Mouse (Mus musculus) stomach, embryonic 16.5 days (tissue): Measurements from ENCODE around the gene Pdf. TPM values are rescaled to one million over a fixed set of nuclear protein-coding genes. Genes with fewer than 3 reads are reported as not detected.

Experiments used
- ATAC-seq: fragments of 200-750 bp; cut with Nextera tagmentation; 2 replicates; pipeline ENCODE4 v1.8.0; 2017; ENCODE audit warnings: moderate number of reproducible peaks, moderate TSS enrichment; ENCODE audit not compliant: insufficient read depth, low FRiP score
- H3K27ac ChIP-seq: fragments of 300-500 bp; sonication (generic); 2 replicates; pipeline ENCODE4 v1.5.1; 2014; ENCODE audit warnings: low read length
- H3K27me3 ChIP-seq: fragments of 300-500 bp; sonication (generic); 2 replicates; pipeline ENCODE4 v1.6.1; 2014; ENCODE audit warnings: low read length, control low read depth, mixed read lengths; ENCODE audit not compliant: control insufficient read depth, insufficient read depth
- H3K36me3 ChIP-seq: fragments of 300-500 bp; sonication (generic); 2 replicates; pipeline ENCODE4 v1.6.1; 2014; ENCODE audit warnings: low read length; ENCODE audit not compliant: control insufficient read depth, insufficient read depth
- H3K4me1 ChIP-seq: fragments of 300-500 bp; sonication (generic); 2 replicates; pipeline ENCODE4 v1.6.1; 2014; ENCODE audit warnings: low read length, control low read depth, mixed read lengths; ENCODE audit not compliant: control insufficient read depth, insufficient read depth
- H3K4me2 ChIP-seq: fragments of 300-500 bp; sonication (generic); 2 replicates; pipeline ENCODE4 v1.6.1; 2014; ENCODE audit warnings: low read depth, low read length, mixed read lengths
- H3K4me3 ChIP-seq: fragments of 300-500 bp; sonication (generic); replicated peaks from 2 replicates; pipeline ENCODE4 v1.5.1; 2014; ENCODE audit warnings: mild to moderate bottlenecking, low read length
- H3K9ac ChIP-seq: fragments of 300-500 bp; sonication (generic); 2 replicates; pipeline ENCODE4 v1.6.1; 2014; ENCODE audit warnings: low read length
- H3K9me3 ChIP-seq: fragments of 300-500 bp; sonication (generic); replicated peaks from 2 replicates; pipeline ENCODE4 v1.6.1; 2016; ENCODE audit warnings: low read length, control low read depth; ENCODE audit not compliant: control insufficient read depth
- WGBS: fragments of 180-500 bp; shearing (Covaris S2); extraction: QIAGEN DNeasy Blood & Tissue Kit; methylation state at CpG from one replicate; pipeline ENCODE4 v1.1.7; 2014; 5-methylcytosine and 5-hydroxymethylcytosine counted together
- polyA plus RNA-seq: library from polyadenylated mRNA; unstranded; fragments of >200 nt; fragmentation: Nextera tagmentation; extraction: Ambion mirVana; gene quantifications from 2 replicates; pipeline ENCODE4 v1.2.1, GENCODE M21; 2015

The Pdf gene
- polyA plus RNA-seq, 1 experiment from 2014 or later, result 35.7 TPM

DNA sequence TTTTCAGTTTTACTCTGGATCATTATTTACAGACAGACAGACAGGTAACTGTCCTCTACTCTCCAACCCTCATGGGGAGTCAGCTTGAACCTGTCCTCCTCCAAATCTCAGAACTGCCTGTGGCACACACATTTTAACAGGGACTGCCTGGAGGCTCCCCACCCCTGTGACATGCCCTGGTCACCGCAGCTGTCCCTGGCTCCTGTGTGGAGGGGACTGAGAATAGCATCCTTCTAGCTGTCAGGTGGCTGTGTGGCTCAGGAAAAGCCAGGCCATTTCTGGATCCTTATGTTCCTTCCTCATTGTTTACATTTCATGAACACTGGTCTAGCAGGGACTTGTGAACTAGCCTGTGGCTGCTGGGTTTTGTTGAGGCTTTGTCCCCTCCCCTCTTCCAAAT lies 25.7 kb upstream of the Pdf start:
- Histone ChIP-seq H3K36me3 (peaks cover 22% of the 10 kb centered on the region; the same call in 1 of the 2 replicates), H3K27ac (no peak overlapping the region), H3K4me2 (no peak overlapping the region), H3K4me1 (no peaks in the 10 kb centered on the region), H3K9ac (no peak overlapping the region), H3K4me3 (no peak overlapping the region), H3K27me3 (no peaks in the 10 kb centered on the region), H3K9me3 (no peaks in the 10 kb centered on the region)
- WGBS, result 85% methylated on average over 1 of the region's 1 CpGs
- ATAC-seq, result no peak

DNA sequence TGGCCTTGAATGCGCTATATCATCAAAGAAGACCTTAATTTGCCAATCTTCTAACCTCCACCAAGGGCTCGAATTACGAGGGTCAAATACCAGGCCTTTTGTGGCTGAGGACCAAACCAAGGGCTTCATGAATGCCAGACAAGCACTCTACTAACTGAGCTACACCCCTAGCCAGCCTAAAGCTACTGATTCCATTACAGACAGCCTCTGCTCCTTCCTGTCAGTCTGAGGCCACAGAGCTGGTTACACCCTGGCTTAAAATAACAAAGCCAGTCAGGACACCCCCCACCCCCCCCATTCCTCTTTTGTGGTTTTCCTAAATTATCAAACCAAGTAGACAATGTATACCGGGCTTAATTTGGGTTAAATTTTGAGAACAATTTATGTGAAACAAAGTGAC lies 25.3 kb upstream of the Pdf start:
- Histone ChIP-seq H3K36me3 (peaks cover 22% of the 10 kb centered on the region; the same call in 1 of the 2 replicates), H3K27ac (no peak overlapping the region), H3K27me3 (no peaks in the 10 kb centered on the region), H3K9me3 (no peaks in the 10 kb centered on the region), H3K4me1 (no peaks in the 10 kb centered on the region), H3K4me3 (no peak overlapping the region), H3K4me2 (no peak overlapping the region), H3K9ac (no peak overlapping the region)
- no peak for ATAC-seq
- WGBS, result 80% methylated on average over 4 of the region's 4 CpGs

DNA sequence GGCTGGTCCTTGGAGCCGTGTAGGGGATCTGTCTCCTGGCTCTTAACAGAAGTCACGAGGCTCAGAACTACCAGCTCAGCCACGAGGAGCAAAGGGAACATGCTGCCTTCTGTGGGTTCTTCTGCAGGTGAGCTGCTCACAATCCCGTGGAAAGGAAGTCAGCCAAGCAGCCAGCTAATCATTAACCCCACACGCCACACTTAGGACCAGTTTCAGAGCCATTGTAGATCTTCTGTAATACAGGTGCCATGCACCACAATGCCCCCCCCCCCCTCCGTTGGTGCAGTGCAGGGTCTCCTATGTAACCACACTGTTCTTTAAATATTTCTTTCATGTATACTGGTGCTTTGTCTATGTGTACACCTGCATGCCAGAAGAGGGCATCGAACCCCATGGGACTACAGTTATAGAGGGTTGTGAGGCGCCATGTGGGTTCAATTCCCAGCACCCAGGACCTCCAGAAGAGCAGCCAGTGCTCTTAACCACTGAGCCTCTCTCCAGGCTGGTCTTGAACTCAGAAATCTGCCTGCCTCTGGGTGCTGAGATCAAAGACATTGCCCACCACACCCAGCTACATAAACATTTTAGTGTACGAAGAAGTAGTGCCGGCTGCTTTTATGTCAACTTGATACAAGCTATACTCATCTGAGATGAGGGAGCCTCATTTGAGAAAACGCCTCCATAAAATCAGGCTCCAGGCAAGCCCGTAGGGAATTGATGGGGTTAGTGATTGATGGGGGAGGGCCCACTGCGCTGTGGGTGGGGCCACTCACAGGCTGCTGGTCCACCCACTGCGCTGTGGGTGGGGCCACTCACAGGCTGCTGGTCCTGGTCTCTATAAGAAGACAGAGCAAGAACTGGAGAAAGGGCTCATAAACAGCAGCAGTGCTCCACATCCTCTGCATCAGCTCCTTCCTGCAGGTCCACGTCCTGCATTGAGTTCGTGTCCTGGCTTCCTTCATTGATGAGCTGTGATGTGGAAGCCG lies 17.4 kb upstream of the Pdf start, which contains the start of gene Tmed6:
Tmed6 (minus strand) TSS at position 134 of the 986 bp plus-strand sequence.
- H3K4me2 ChIP-seq, result no peak within 1 kb of the TSS
- no peak within 1 kb of the TSS for H3K9ac ChIP-seq
- H3K27me3 ChIP-seq, result no peaks in the 10 kb centered on the region
- peak; percentile 74; the same call in 1 of the 2 replicates for ATAC-seq
- WGBS, result 41% methylated on average over 17 of the region's 17 CpGs
- H3K36me3 ChIP-seq, result 0 out of 2 replicates have a peak, but pooled peaks cover 2% of the 10 kb centered on the region
- no peak within 1 kb of the TSS for H3K4me3 ChIP-seq
- no peaks in the 10 kb centered on the region for H3K9me3 ChIP-seq
- no peak within 1 kb of the TSS for H3K27ac ChIP-seq
- no peaks in the 10 kb centered on the region for H3K4me1 ChIP-seq

DNA sequence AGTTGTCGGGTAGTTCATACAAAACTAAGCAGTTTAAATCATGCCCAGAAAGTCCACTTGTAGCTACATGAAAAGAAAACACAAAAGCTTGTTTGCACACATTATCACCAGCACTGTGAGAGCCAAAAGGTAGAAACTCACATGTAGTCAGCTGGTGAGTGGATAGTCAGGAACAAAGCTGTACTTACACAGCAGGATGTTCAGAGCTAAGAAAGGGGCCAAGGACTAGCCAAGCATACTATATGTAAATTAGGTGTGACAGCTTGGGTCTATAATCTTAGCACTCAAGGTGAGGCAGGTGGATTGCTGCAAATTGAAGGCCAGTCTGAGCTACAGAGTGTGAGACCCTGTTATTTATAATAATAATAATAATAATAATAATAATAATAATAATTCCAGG lies 14.2 kb upstream of the Pdf start:
- Histone ChIP-seq H3K4me1 (peaks cover 4% of the 10 kb centered on the region), H3K4me2 (no peak overlapping the region), H3K4me3 (no peak overlapping the region), H3K9ac (no peak overlapping the region), H3K27ac (no peak overlapping the region), H3K27me3 (no peaks in the 10 kb centered on the region), H3K36me3 (peaks cover 5% of the 10 kb centered on the region; the same call in 1 of the 2 replicates), H3K9me3 (no peaks in the 10 kb centered on the region)
- WGBS, result 73% methylated on average over 1 of the region's 1 CpGs
- peak; percentile 53; the same call in 1 of the 2 replicates for ATAC-seq

DNA sequence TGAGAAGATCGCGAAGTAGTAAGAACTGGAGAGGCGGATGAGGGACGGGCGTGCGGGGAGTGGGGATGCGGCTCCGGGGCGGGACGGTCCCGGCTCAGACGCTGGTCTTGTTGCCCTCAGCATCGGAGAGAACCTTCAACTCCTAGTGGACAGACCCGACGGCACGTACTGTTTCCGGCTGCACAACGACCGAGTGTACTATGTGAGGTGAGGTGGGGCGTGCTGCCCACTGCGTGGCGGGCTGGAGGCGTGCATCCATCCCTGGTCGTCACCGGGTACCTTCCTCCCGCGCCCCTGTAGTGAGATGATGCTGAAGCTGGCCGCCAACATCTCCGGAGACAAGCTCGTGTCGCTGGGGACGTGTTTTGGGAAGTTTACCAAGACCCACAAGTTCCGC lies 8.6 kb upstream of the Pdf start:
- peak overlapping the region; percentile 84 for H3K9ac ChIP-seq
- peak overlapping the region; percentile 1; the same call in 1 of the 2 replicates for H3K27ac ChIP-seq
- no peaks in the 10 kb centered on the region for H3K9me3 ChIP-seq
- H3K4me1 ChIP-seq, result peaks cover 20% of the 10 kb centered on the region
- WGBS, result under 1% methylated on average over 33 of the region's 33 CpGs
- peak; percentile 73 for ATAC-seq
- H3K27me3 ChIP-seq, result no peaks in the 10 kb centered on the region
- H3K4me3 ChIP-seq, result peak overlapping the region; percentile 59
- peak overlapping the region; percentile 86 for H3K4me2 ChIP-seq
- peaks cover 16% of the 10 kb centered on the region for H3K36me3 ChIP-seq

DNA sequence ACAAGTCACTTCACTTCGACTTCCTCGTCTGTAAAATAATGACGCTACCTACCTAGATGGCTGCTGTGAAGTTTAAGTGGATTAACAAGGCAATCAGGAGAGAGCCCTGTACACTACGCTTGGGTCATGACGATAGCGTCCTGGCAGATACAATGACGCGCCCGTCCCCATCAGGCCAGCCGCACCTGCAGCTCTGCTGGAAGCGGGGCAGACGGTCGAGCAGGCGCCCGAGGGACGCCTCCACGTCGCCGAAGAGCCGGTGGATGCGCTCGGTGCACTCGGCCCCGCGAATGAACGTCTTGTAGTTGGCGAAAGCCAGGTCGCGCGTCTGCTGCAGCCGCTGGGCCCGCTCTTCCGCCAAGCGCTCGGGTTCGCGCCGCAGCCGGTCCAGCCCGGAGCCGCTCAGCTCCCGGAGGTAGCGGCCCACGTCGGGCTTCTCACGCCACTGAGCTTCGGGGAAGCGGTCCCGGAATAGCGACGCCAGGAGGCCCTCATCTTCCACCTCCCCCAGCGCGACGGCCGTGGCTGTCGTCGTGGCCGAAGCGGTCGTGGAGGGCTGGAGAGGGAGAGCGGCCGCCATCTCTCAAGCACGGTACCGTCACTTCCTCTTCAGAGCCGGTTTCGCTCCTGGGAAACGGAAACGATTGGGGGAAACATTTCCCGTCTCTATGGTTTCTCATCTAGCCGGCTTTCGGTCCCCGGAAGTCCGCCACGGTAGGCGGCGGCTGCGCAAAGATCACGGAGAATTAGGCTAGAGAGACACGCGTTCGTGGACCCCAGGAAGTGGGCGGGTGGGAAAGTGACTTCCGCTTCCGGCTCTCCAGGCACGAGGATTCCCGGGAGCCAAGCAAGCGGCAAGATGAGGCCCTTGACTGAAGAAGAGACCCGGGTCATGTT lies 7.9 kb upstream of the Pdf start, which contains the start of the genes Cog8 and Nip7:
Cog8 (minus strand) TSS at position 614 of the 897 bp plus-strand sequence.
Nip7 (plus strand) TSS at position 802 of the 897 bp plus-strand sequence.
- Histone ChIP-seq H3K27me3 (no peaks in the 10 kb centered on the region), H3K9ac (peak within 1 kb of the TSS; percentile 87), H3K27ac (peak within 1 kb of the TSS; percentile 61), H3K36me3 (peaks cover 18% of the 10 kb centered on the region), H3K4me3 (peak within 1 kb of the TSS; percentile 59), H3K4me1 (peaks cover 20% of the 10 kb centered on the region), H3K4me2 (peak within 1 kb of the TSS; percentile 86), H3K9me3 (no peaks in the 10 kb centered on the region)
- WGBS, result under 1% methylated on average over 88 of the region's 88 CpGs
- ATAC-seq, result peak; percentile 95

DNA sequence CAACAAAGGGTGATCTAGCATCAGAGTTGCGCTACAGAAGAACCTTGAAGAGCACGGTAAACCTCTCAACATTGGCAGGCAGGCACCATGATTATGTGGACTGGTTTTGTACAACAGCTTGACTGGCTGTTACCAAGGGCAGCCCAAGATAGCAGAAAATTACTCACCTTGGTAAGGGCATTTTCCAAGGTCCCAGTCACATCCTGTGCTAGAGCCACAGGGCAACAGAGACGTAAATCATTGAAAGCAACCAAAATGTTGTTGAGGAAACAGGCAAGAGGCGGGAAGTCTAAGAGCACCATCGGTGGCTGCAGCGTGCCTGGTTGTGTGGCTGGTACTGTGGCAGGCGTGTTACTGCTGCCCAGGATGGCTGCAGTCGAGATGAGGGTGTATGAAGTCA lies 3.6 kb upstream of the Pdf start:
- Histone ChIP-seq H3K4me1 (peaks cover 16% of the 10 kb centered on the region), H3K36me3 (peaks cover 12% of the 10 kb centered on the region), H3K9me3 (no peaks in the 10 kb centered on the region), H3K4me3 (no peak overlapping the region), H3K9ac (no peak overlapping the region), H3K4me2 (no peak overlapping the region), H3K27me3 (no peaks in the 10 kb centered on the region), H3K27ac (no peak overlapping the region)
- WGBS, result 96% methylated on average over 8 of the region's 8 CpGs
- no peak for ATAC-seq

DNA sequence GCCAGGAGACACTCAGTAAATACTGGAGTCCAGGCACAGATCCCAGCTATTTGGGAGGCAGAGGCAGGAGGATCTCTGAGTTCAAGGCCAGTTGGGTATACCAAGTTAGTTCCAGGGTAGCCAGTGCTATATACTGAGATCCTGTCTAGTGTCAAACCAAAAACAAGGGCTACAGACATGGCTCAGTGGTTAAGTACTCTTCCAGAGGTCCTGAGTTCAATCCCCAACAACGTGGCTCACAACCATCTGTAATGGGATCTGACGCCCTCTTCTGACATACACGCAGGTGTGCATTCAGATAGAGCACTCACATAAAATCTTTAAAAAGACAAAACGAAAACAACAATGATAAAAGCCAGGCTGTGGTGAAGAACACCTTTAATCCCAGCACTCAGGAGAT lies 1.1 kb upstream of the Pdf start:
- peaks cover 4% of the 10 kb centered on the region for H3K4me1 ChIP-seq
- no peaks in the 10 kb centered on the region for H3K27me3 ChIP-seq
- peak overlapping the region; percentile 82; the same call in 1 of the 2 replicates for H3K4me3 ChIP-seq
- no peak overlapping the region for H3K9ac ChIP-seq
- 95% methylated on average over 4 of the region's 4 CpGs for WGBS
- H3K36me3 ChIP-seq, result peaks cover 12% of the 10 kb centered on the region
- no peaks in the 10 kb centered on the region for H3K9me3 ChIP-seq
- H3K4me2 ChIP-seq, result peak overlapping the region; percentile 86; the same call in 1 of the 2 replicates
- ATAC-seq, result no peak
- no peak overlapping the region for H3K27ac ChIP-seq
